Mouse (Mus musculus) MN1 (cell line): ENCODE data around the gene Cic.
"Not testable (repeated sequence)": the region's sequence is repeated elsewhere in the genome, so short reads cannot be mapped to it uniquely, and the experiment has no call there.

ENCODE experiments used
- DNase-seq: peaks from one replicate; pipeline ENCODE4 v3.0.0-alpha.2; 2016; ENCODE audit warnings: low spot score

Cic gene

GRCm38 (mm10) chr7:25244562-25245369, 22.7 kb upstream of the Cic start:
- no peak for DNase-seq

GRCm38 (mm10) chr7:25246079-25246758, 21.3 kb upstream of the Cic start:
- peak; percentile 54 for DNase-seq

- DNase-seq: peak; percentile 66
Observed at GRCm38 (mm10) chr7:25246759-25247137, 20.8 kb upstream of the Cic start.

- DNase-seq: no peak
Observed at GRCm38 (mm10) chr7:25247498-25247897, 20.0 kb upstream of the Cic start.

GRCm38 (mm10) chr7:25248018-25248647, 19.4 kb upstream of the Cic start:
- peak; percentile 67 for DNase-seq

GRCm38 (mm10) chr7:25248846-25249313, 18.6 kb upstream of the Cic start:
- DNase-seq: peak; percentile 53

DNA sequence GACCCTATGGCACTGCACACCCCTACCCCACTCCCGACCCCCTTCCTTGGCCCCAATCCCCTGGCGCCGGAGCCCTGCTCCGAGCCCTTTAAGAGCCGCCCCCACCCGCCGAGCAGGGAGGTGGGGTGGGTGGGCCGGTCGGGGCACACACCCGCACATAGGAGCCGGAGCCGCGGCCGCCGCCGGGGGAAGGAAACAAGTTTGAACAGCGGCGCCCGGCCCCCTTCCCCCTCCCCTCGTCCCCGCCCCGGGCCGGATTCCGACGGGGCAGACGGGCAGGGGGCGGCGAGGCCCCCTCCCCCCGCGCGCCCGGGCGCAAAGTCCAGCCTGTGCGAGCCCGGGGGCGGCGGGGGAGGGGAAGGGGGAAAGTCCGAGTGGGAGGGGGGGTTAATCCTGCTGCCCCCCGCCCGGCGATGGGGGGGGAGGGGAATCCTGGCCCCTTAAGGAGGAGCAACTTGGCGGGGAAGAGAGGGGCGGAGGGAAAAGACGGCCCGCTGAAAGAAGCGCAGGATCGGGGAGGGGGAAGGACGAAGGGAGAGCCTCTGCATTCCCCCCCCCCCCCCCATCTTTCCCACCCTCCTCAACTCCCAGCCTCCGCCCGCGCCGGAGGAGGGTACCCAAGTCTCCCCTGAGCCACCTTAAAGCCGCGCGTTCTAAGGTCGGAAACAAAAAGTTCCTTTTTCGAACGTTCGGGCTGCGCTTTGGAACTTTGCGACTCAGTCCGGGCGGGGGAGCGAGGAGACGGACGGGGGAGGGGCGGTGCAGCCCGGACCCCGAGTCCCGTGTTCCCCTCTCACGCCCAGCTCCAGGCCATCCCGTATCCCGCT, 18.0 kb upstream of the Cic start:
- peak; percentile 68 for DNase-seq

DNA sequence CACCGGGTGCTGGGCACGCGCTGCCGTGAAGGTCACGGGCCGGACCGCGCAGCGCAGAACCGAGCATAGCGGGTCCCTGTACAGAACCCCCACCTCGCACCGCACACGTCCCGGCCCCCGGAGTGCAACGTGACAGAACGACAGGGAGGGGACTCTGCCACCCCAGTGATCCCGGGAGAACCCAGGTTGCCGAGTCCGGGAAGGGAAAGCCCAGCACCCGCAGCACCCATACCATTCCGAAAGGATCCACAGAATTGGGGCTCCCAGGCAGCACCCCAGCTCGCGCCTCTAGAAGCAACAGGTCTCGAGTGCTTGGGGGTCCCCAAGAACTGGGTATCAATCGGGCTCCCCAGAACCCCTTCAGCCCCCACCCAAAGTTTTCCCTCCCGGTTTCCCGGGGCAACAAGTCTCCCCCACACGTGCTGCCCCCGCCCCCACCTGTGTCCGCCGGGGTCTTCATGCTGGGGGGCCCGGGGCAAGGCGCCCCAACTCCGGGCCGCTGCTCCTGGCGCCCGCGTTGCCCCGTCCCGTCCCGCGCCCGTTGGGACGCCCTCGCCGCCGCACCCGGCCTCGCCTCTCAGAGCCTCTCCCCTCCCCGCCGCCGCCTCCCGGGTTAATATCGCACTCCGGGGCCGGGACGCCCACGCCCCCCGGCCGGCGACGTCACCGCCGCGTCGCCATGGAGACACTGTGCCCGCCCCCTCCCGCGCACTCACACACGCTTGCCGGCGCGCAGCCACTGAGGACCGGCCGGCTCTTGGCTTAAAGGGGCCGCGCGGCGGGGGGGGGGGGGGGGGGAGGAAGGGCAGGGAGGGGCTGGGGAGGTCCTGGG, 17.1 kb upstream of the Cic start, which contains the start of gene Erf:
TSS of gene Erf (minus strand) at position 621 of the 832 bp plus-strand sequence.
- peak; percentile 94 for DNase-seq

DNA sequence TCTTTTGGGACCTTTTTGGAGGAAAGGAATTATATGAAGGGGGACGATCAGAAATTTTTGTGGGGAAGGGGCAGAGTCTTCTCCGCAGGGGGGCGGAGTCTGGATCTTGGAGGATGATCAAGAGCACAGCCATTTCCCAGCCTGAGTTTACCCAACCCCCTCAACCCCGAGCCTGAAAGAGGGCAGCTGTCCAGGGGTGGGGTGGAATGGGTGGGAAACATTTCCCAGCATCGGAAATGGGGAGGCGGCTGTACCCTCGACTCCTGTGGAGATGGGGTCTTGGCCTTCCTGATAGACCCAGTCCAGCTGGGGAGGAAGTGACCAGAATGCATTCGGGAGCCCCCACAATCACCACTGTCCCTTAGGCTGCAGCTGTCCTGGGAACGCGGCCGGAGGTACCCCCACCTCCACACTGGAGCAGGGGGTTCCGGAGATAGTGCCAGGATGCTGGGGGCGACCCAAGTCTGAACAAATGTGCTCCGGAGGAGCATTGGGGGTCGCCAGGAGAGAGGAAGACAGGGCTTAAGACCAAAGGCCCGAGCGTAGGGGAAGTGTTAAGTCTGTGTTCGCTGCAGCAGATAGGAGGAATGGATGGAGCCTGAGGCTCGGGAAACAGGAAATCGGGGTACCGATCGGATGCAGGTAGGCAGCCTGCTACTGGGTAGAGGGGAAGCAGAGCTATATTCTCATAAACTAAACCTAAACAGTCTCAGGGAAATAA, 16.3 kb upstream of the Cic start:
- DNase-seq: peak; percentile 78

- peak; percentile 71 for DNase-seq
Observed at GRCm38 (mm10) chr7:25251822-25252221, 15.7 kb upstream of the Cic start.

GRCm38 (mm10) chr7:25261896-25262295, 5.6 kb upstream of the Cic start:
- no peak for DNase-seq

GRCm38 (mm10) chr7:25263968-25264870, 3.3 kb upstream of the Cic start:
- DNase-seq: no peak

- DNase-seq: not testable (repeated sequence)
Observed at GRCm38 (mm10) chr7:25265743-25266142, 1.8 kb upstream of the Cic start.

GRCm38 (mm10) chr7:25266180-25266962, 1.1 kb upstream of the Cic start:
- no peak for DNase-seq

DNA sequence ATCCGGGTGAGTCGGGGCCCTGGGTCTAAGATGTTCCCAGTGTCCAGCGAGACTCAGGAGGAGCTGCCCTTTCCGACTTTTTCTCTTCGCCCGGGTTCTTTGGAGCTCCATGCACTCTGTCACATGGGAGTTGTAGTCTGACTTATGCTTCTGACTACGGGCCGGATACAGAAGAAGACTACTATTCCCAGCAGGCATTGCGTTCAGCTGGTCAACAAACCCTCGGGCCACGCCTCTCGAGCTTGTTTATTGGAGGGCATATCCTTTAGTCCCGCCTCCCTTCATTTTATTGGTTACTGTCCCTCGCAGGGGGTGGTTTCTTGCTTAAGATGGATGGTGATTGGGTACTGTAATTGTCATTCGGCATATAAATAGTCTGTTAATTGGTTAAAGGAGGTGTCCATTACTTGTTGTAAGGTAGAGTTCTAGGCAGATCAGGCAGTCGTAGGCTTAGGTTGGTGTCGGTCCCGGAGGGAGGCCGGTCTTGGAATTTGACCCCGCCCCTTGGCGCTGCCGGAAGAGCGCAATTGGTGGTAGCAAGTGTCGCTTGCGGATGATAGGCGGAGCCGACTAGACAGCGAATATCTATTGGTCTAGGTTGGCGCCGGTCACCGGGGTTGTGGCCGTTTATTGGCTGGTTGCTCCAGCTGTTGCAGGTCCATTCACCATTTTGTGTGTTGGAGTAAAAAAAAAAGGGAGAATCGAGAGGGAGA, 403 bp downstream of the Cic start:
- DNase-seq: peak; percentile 99

- DNase-seq: no peak
Observed at GRCm38 (mm10) chr7:25268588-25268987, 1.1 kb downstream of the Cic start.

DNA sequence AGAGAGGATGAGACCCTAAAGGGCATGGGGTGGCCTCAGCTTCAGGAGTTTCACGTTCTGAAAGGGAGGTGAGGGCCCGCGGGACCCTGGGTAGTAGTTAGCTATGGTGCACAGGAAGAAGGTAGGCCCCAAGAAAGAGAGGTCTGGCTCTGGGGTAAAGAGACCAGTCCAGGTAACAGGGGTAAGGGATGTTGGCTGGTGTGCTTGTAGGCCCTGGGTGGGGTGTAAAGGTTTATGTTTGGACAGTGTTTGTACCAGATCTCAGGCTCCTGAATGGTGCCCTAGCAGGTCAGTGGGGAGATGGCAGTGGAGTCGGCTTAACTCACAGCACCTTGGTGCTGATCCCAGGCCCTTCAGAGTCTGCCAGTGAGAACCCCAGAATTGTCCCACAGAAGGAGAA, 1.5 kb downstream of the Cic start:
- DNase-seq: no peak
